Mouse (Mus musculus) brown adipose tissue, adult 24 weeks (tissue): ENCODE data around the gene Tmem269. TPM values are rescaled to one million over a fixed set of nuclear protein-coding genes. Genes with fewer than 3 reads are reported as not detected.

ENCODE experiments used
- H3K27ac ChIP-seq: fragments of 200-500 bp; replicated peaks from 2 replicates; pipeline ENCODE4 v1.5.1; 2012; ENCODE audit warnings: low read depth, mild to moderate bottlenecking, low read length
- H3K4me1 ChIP-seq: fragments of 200-500 bp; 2 replicates; pipeline ENCODE4 v1.6.1; 2012; ENCODE audit warnings: low read length, mixed read lengths; ENCODE audit not compliant: control insufficient read depth, insufficient read depth, insufficient read length
- H3K4me3 ChIP-seq: fragments of 200-500 bp; 2 replicates; pipeline ENCODE4 v1.5.1; 2012; ENCODE audit warnings: low read depth, mild to moderate bottlenecking, low read length, moderate library complexity; ENCODE audit not compliant: insufficient read depth
- polyA plus RNA-seq: library from polyadenylated mRNA; stranded (reverse); fragments of >200 nt; gene quantifications from 2 replicates; pipeline ENCODE4 v1.2.4, GENCODE M21; 2012; ENCODE audit not compliant: missing spikeins, insufficient read depth, insufficient read length

The Tmem269 gene
- polyA plus RNA-seq = not detected in 2 replicates

GRCm38 (mm10) chr4:119218169-119218568 lies at the start of gene Tmem269:
TSS of gene Tmem269 (minus strand) at chr4:119218217.
- no peak within 1 kb of the TSS for H3K27ac ChIP-seq
- H3K4me3 ChIP-seq = no peak within 1 kb of the TSS
- H3K4me1 ChIP-seq = no peaks in the 10 kb centered on the region

GRCm38 (mm10) chr4:119266606-119267005 lies 48.6 kb upstream of the Tmem269 start:
- Histone ChIP-seq H3K27ac (peak overlapping the region; percentile 38), H3K4me3 (no peak overlapping the region), H3K4me1 (peaks cover 8% of the 10 kb centered on the region; the same call in 1 of the 2 replicates)

- peak overlapping the region; percentile 96 for H3K27ac ChIP-seq
- H3K4me3 ChIP-seq = no peak overlapping the region
- H3K4me1 ChIP-seq = peaks cover 19% of the 10 kb centered on the region
Observed at GRCm38 (mm10) chr4:119263459-119263858, 45.4 kb upstream of the Tmem269 start.

GRCm38 (mm10) chr4:119262483-119262882 lies 44.5 kb upstream of the Tmem269 start:
- peak overlapping the region; percentile 99 for H3K27ac ChIP-seq
- no peak overlapping the region for H3K4me3 ChIP-seq
- H3K4me1 ChIP-seq = peaks cover 26% of the 10 kb centered on the region

- Histone ChIP-seq H3K27ac (peak overlapping the region; percentile 99), H3K4me3 (no peak overlapping the region; the same call in 1 of the 2 replicates)
Observed at GRCm38 (mm10) chr4:119261087-119261713, 43.2 kb upstream of the Tmem269 start.

GRCm38 (mm10) chr4:119259344-119260254 lies 41.6 kb upstream of the Tmem269 start:
- Histone ChIP-seq H3K27ac (peak overlapping the region; percentile 73), H3K4me1 (peaks cover 32% of the 10 kb centered on the region), H3K4me3 (no peak overlapping the region)

More at GRCm38 (mm10) chr4:119261087-119261713, 43.2 kb upstream of the Tmem269 start:
- H3K4me1 ChIP-seq = peaks cover 32% of the 10 kb centered on the region

- H3K4me3 ChIP-seq = no peak overlapping the region
- peaks cover 26% of the 10 kb centered on the region for H3K4me1 ChIP-seq
- peak overlapping the region; percentile 48 for H3K27ac ChIP-seq
Observed at GRCm38 (mm10) chr4:119257083-119257482, 39.1 kb upstream of the Tmem269 start.

- Histone ChIP-seq H3K4me1 (peaks cover 20% of the 10 kb centered on the region), H3K27ac (no peak within 1 kb of the TSS), H3K4me3 (no peak within 1 kb of the TSS)
Observed at GRCm38 (mm10) chr4:119255351-119255750, 37.3 kb upstream of the Tmem269 start, which contains the start of gene Cldn19. TSS of gene Cldn19 (plus strand) at chr4:119255414.

- H3K4me3 ChIP-seq = no peak overlapping the region
- H3K4me1 ChIP-seq = peaks cover 14% of the 10 kb centered on the region
- no peak overlapping the region for H3K27ac ChIP-seq
Observed at GRCm38 (mm10) chr4:119254012-119254618, 36.1 kb upstream of the Tmem269 start.

- no peak overlapping the region for H3K27ac ChIP-seq
- no peak overlapping the region for H3K4me3 ChIP-seq
- peaks cover 4% of the 10 kb centered on the region; the same call in 1 of the 2 replicates for H3K4me1 ChIP-seq
Observed at GRCm38 (mm10) chr4:119252025-119252808, 34.2 kb upstream of the Tmem269 start.

- H3K4me3 ChIP-seq = no peak overlapping the region
- 0 out of 2 replicates have a peak, but pooled peaks cover 3% of the 10 kb centered on the region for H3K4me1 ChIP-seq
- peak overlapping the region; percentile 60 for H3K27ac ChIP-seq
Observed at GRCm38 (mm10) chr4:119248407-119248965, 30.5 kb upstream of the Tmem269 start.

GRCm38 (mm10) chr4:119247462-119248235 lies 29.6 kb upstream of the Tmem269 start:
- Histone ChIP-seq H3K27ac (peak overlapping the region; percentile 60), H3K4me3 (no peak overlapping the region), H3K4me1 (0 out of 2 replicates have a peak, but pooled peaks cover 3% of the 10 kb centered on the region)

- Histone ChIP-seq H3K27ac (peak overlapping the region; percentile 7; the same call in 1 of the 2 replicates), H3K4me1 (0 out of 2 replicates have a peak, but pooled peaks cover 3% of the 10 kb centered on the region)
Observed at GRCm38 (mm10) chr4:119246688-119247225, 28.7 kb upstream of the Tmem269 start.

More at GRCm38 (mm10) chr4:119246688-119247225, 28.7 kb upstream of the Tmem269 start:
- no peak overlapping the region for H3K4me3 ChIP-seq
